Mouse (Mus musculus) myocyte (in vitro differentiated cells): ENCODE measurements around the gene Tpst2.

Experiments
- CEBPB ChIP-seq: IDR thresholded peaks from 2 replicates; pipeline ENCODE4 v1.6.1; 2011; ENCODE audit warnings: mild to moderate bottlenecking, moderate library complexity; ENCODE audit not compliant: poor library complexity, insufficient read depth, severe bottlenecking
- E2F4 ChIP-seq: IDR thresholded peaks from one replicate; pipeline ENCODE4 v1.6.1; 2011; ENCODE audit warnings: mild to moderate bottlenecking, control low read depth, moderate library complexity; ENCODE audit not compliant: insufficient read depth
- MAX ChIP-seq: IDR thresholded peaks from one replicate; pipeline ENCODE4 v1.6.1; 2011; ENCODE audit warnings: low read depth, mild to moderate bottlenecking, control low read depth
- MYOD1 ChIP-seq, 3 experiments: IDR thresholded peaks; one replicate each; pipeline ENCODE4 v1.6.1; 2011; ENCODE audit warnings: control low read depth in 2 of 3, low read depth in 2 of 3, mild to moderate bottlenecking in 2 of 3, moderate library complexity in 1 of 3; ENCODE audit not compliant: insufficient read length in 2 of 3, control insufficient read depth in 1 of 3
- MYOG ChIP-seq, 3 experiments: IDR thresholded peaks; one replicate each; pipeline ENCODE4 v1.6.1; 2011; ENCODE audit warnings: control low read depth in 2 of 3, low read depth in 2 of 3, mild to moderate bottlenecking in 2 of 3; ENCODE audit not compliant: insufficient read length in 2 of 3, control insufficient read depth in 1 of 3, insufficient read depth in 1 of 3
- POLR2A ChIP-seq: IDR thresholded peaks from one replicate; pipeline ENCODE4 v1.6.1; 2011; ENCODE audit warnings: low read depth, mild to moderate bottlenecking, control low read depth, moderate library complexity; ENCODE audit not compliant: insufficient read length
- POLR2AphosphoS2 ChIP-seq: IDR thresholded peaks from one replicate; pipeline ENCODE4 v1.6.1; 2011; ENCODE audit warnings: low read depth, control low read depth; ENCODE audit not compliant: insufficient read length
- REST ChIP-seq: IDR thresholded peaks from one replicate; pipeline ENCODE4 v1.6.1; 2011; ENCODE audit warnings: mild to moderate bottlenecking, control low read depth, moderate library complexity; ENCODE audit not compliant: insufficient read depth, insufficient read length
- SRF ChIP-seq: IDR thresholded peaks from one replicate; pipeline ENCODE4 v1.6.1; 2011; ENCODE audit warnings: low read depth; ENCODE audit not compliant: control insufficient read depth, insufficient read length
- TCF12 ChIP-seq: IDR thresholded peaks from one replicate; pipeline ENCODE4 v1.6.1; 2011; ENCODE audit warnings: mild to moderate bottlenecking, control low read depth; ENCODE audit not compliant: poor library complexity, insufficient read depth, severe bottlenecking
- TCF3 ChIP-seq: IDR thresholded peaks from one replicate; pipeline ENCODE4 v1.6.1; 2011; ENCODE audit warnings: low read depth, control low read depth; ENCODE audit not compliant: insufficient read length
- USF1 ChIP-seq: IDR thresholded peaks from one replicate; pipeline ENCODE4 v1.6.1; 2011; ENCODE audit warnings: low read depth, mild to moderate bottlenecking, control low read depth, moderate library complexity

- no peak for TF ChIP-seq POLR2A
- no peak for TF ChIP-seq MYOD1 (IDR thresholded peaks at IDR 0.05; ENCODE audit: control insufficient read depth in 1 of 3, insufficient read length in 2 of 3, low read depth in 2 of 3)
- TF ChIP-seq CEBPB: no peak
- no peak for TF ChIP-seq TCF12
- TF ChIP-seq MYOG (IDR thresholded peaks at IDR 0.05; ENCODE audit: control insufficient read depth in 1 of 3, insufficient read depth in 1 of 3, insufficient read length in 2 of 3, low read depth in 2 of 3): no peak
- no peak for TF ChIP-seq SRF
- TF ChIP-seq USF1: no peak
- TF ChIP-seq MAX: no peak
- TF ChIP-seq REST: no peak
- no peak for TF ChIP-seq E2F4
- no peak for TF ChIP-seq POLR2AphosphoS2
- no peak for TF ChIP-seq TCF3
Measured at GRCm38 (mm10) chr5:112280151-112280550, 3.7 kb downstream of the Tpst2 start.
